Mouse (Mus musculus) heart, embryonic 11.5 days (tissue): ENCODE data around the gene Gm20911. TPM values are rescaled to one million over a fixed set of nuclear protein-coding genes. Genes with fewer than 3 reads are reported as not detected.
"Not testable (repeated sequence)": the region's sequence is repeated elsewhere in the genome, so short reads cannot be mapped to it uniquely, and the experiment has no call there.

ENCODE experiments used
- ATAC-seq: fragments of 200-750 bp; cut with Nextera tagmentation; replicated peaks from 2 replicates; pipeline ENCODE4 v1.8.0; 2017; ENCODE audit warnings: moderate library complexity; ENCODE audit not compliant: insufficient number of reproducible peaks, low FRiP score, low TSS enrichment
- H3K27ac ChIP-seq: fragments of 300-500 bp; sonication (generic); 2 replicates; pipeline ENCODE4 v1.5.1; 2014; ENCODE audit warnings: mild to moderate bottlenecking, low read depth, low read length
- H3K27me3 ChIP-seq: fragments of 300-500 bp; sonication (generic); 2 replicates; pipeline ENCODE4 v1.6.1; 2014; ENCODE audit warnings: mild to moderate bottlenecking, low read length, mixed read lengths; ENCODE audit not compliant: control insufficient read depth, insufficient read depth
- H3K36me3 ChIP-seq: fragments of 300-500 bp; sonication (generic); 2 replicates; pipeline ENCODE4 v1.6.1; 2014; ENCODE audit warnings: mild to moderate bottlenecking, low read length, moderate library complexity, mixed read lengths; ENCODE audit not compliant: control insufficient read depth, insufficient read depth
- H3K4me1 ChIP-seq: fragments of 300-500 bp; sonication (generic); 2 replicates; pipeline ENCODE4 v1.6.1; 2014; ENCODE audit warnings: low read length; ENCODE audit not compliant: control insufficient read depth, insufficient read depth
- H3K4me2 ChIP-seq: fragments of 300-500 bp; sonication (generic); 2 replicates; pipeline ENCODE4 v1.6.1; 2014; ENCODE audit warnings: mild to moderate bottlenecking, moderate library complexity
- H3K4me3 ChIP-seq: fragments of 300-500 bp; sonication (generic); 2 replicates; pipeline ENCODE4 v1.5.1; 2014; ENCODE audit warnings: low read depth, low read length
- H3K9ac ChIP-seq: fragments of 300-500 bp; sonication (generic); 2 replicates; pipeline ENCODE4 v1.6.1; 2014; ENCODE audit warnings: mild to moderate bottlenecking, low read depth, low read length, moderate library complexity
- H3K9me3 ChIP-seq: fragments of 300-500 bp; sonication (generic); replicated peaks from 2 replicates; pipeline ENCODE4 v1.6.1; 2016; ENCODE audit warnings: low read length; ENCODE audit not compliant: control insufficient read depth
- WGBS: fragments of 180-500 bp; shearing (Covaris S2); extraction: QIAGEN DNeasy Blood & Tissue Kit; methylation state at CpG from one replicate; pipeline ENCODE4 v1.1.7; 2014; ENCODE audit not compliant: insufficient replicate concordance; 5-methylcytosine and 5-hydroxymethylcytosine counted together
- polyA plus RNA-seq: library from polyadenylated mRNA; unstranded; fragments of >200 nt; fragmentation: Nextera tagmentation; extraction: Ambion mirVana; gene quantifications from 2 replicates; pipeline ENCODE4 v1.2.1, GENCODE M21; 2014

Gm20911 gene
- not detected in 2 replicates for polyA plus RNA-seq

- not testable (repeated sequence) for H3K27me3 ChIP-seq, H3K27ac ChIP-seq, H3K9ac ChIP-seq, ATAC-seq, H3K9me3 ChIP-seq, H3K4me3 ChIP-seq, H3K4me2 ChIP-seq, H3K4me1 ChIP-seq, H3K36me3 ChIP-seq
- no CpG with 5 or more reads among the region's 6 CpGs for WGBS
Measured at GRCm38 (mm10) chrY:81457707-81458106, at the start of gene Gm20911. TSS of gene Gm20911 (plus strand) at chrY:81458007.
